Comparison of ENCODE assay signal across 22 mouse cellular contexts in the genomic region with DNA sequence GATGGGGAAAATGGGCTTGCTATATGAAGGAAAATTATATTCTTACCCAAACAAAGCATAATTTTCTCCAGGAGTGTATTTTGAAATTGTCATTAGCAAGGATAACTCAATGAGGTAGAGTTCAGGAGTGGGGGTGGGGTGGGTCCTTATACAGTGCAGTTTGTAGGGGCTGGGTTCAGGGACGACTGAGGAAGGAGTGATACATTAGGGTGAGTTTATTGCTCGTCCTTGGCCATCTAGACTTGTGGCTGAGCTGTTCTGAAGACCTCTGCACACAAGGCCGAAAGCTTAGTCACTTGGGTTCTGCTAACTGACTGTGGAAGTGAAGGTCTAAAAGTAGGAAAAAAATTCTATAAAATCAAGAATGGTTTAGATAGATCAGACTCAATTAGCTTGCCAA.
"Had no signal": no experiment of that assay in that cellular context is flagged by ENCODE, and none has a peak within 500 bp of the region (broad histone marks: within the 10 kb centered on the region; RNA-seq: fewer than 3 reads in every experiment).

No protein-coding gene starts in this region.

- DNase-seq: gastrocnemius, adult 2 months; gastrocnemius, postnatal 10 days; gastrocnemius, postnatal 25 days; heart, adult 18-20 months; heart, postnatal 14 days; heart, postnatal 36 days; kidney, adult 11 months; kidney, adult 2 months; kidney, postnatal 10 days; kidney, postnatal 25 days; kidney, postnatal 4 days; liver; liver, embryonic 13.5 days had no signal

- H3K4me3 ChIP-seq: gastrocnemius, adult 2 months; heart, embryonic 13.5 days; heart, embryonic 15.5 days; hindbrain, embryonic 13.5 days; hindbrain, embryonic 15.5 days; left cerebral cortex, adult 2 months; limb, embryonic 10.5 days; limb, embryonic 12.5 days; liver, embryonic 13.5 days; liver, embryonic 15.5 days had no signal

- H3K27ac ChIP-seq: gastrocnemius, adult 2 months; heart, embryonic 13.5 days; heart, embryonic 15.5 days; hindbrain, embryonic 13.5 days; hindbrain, embryonic 15.5 days; hindbrain, postnatal 0 days; left cerebral cortex, adult 2 months; limb, embryonic 10.5 days; limb, embryonic 12.5 days; liver, embryonic 13.5 days; liver, embryonic 15.5 days had no signal
